Mouse (Mus musculus) right cerebral cortex, postnatal 25 days (tissue): ENCODE results near the gene Nt5c2.

Experiments
- DNase-seq: peaks from one replicate; pipeline ENCODE4 v3.0.0; 2022

Gene Nt5c2

GRCm38 (mm10) chr19:46962841-46963240, 52.1 kb downstream of the Nt5c2 start:
- DNase-seq, result no peak

- DNase-seq, result peak; percentile 61
These were observed 52.7 kb downstream of the Nt5c2 start for GRCm38 (mm10) chr19:46962171-46962772.

- peak; percentile 88 for DNase-seq
These were observed 53.3 kb downstream of the Nt5c2 start for GRCm38 (mm10) chr19:46961652-46962051.

GRCm38 (mm10) chr19:46961047-46961651, 53.8 kb downstream of the Nt5c2 start:
- no peak for DNase-seq

GRCm38 (mm10) chr19:46960101-46961046, 54.6 kb downstream of the Nt5c2 start:
- no peak for DNase-seq

- DNase-seq, result no peak
These were observed 55.4 kb downstream of the Nt5c2 start for GRCm38 (mm10) chr19:46959536-46959935.

- no peak for DNase-seq
These were observed 56.4 kb downstream of the Nt5c2 start for GRCm38 (mm10) chr19:46958566-46958965.

GRCm38 (mm10) chr19:46957971-46958370, 57.0 kb downstream of the Nt5c2 start:
- DNase-seq, result no peak

- no peak for DNase-seq
These were observed 58.0 kb downstream of the Nt5c2 start for GRCm38 (mm10) chr19:46957001-46957400.

GRCm38 (mm10) chr19:46956410-46956809, 58.5 kb downstream of the Nt5c2 start:
- DNase-seq, result no peak

GRCm38 (mm10) chr19:46955630-46956029, 59.3 kb downstream of the Nt5c2 start:
- DNase-seq, result no peak

- no peak for DNase-seq
These were observed 61.4 kb downstream of the Nt5c2 start for GRCm38 (mm10) chr19:46953536-46953935.

GRCm38 (mm10) chr19:46952986-46953385, 62.0 kb downstream of the Nt5c2 start:
- DNase-seq, result no peak

- DNase-seq, result no peak
These were observed 70.6 kb downstream of the Nt5c2 start for GRCm38 (mm10) chr19:46944341-46944740.

- no peak for DNase-seq
These were observed 77.8 kb downstream of the Nt5c2 start for GRCm38 (mm10) chr19:46937173-46937572.

GRCm38 (mm10) chr19:46934025-46934424, 80.9 kb downstream of the Nt5c2 start:
- DNase-seq, result no peak

GRCm38 (mm10) chr19:46932608-46933007, 82.3 kb downstream of the Nt5c2 start:
- no peak for DNase-seq

GRCm38 (mm10) chr19:46930026-46930425, 84.9 kb downstream of the Nt5c2 start:
- no peak for DNase-seq

- no peak for DNase-seq
These were observed 85.8 kb downstream of the Nt5c2 start for GRCm38 (mm10) chr19:46929044-46929587.

GRCm38 (mm10) chr19:46928136-46928535, 86.8 kb downstream of the Nt5c2 start:
- no peak for DNase-seq

GRCm38 (mm10) chr19:46926951-46927350, 88.0 kb downstream of the Nt5c2 start:
- no peak for DNase-seq

- DNase-seq, result no peak
These were observed 88.6 kb downstream of the Nt5c2 start for GRCm38 (mm10) chr19:46926357-46926756.

- no peak for DNase-seq
These were observed 94.4 kb downstream of the Nt5c2 start for GRCm38 (mm10) chr19:46920571-46920970.
